Mouse (Mus musculus) forebrain, embryonic 16.5 days (tissue): Measurements from ENCODE around the gene Klc3. TPM values are rescaled to one million over a fixed set of nuclear protein-coding genes. Genes with fewer than 3 reads are reported as not detected.

Source experiments
- ATAC-seq: fragments of 200-750 bp; cut with Nextera tagmentation; 2 replicates; pipeline ENCODE4 v1.8.0; 2017; ENCODE audit warnings: mild to moderate bottlenecking, moderate library complexity
- H3K27ac ChIP-seq: fragments of 300-500 bp; sonication (generic); 2 replicates; pipeline ENCODE4 v1.5.1; 2014; ENCODE audit warnings: low read length, control low read depth
- H3K27me3 ChIP-seq: fragments of 300-500 bp; sonication (generic); replicated peaks from 2 replicates; pipeline ENCODE4 v1.6.1; 2014; ENCODE audit warnings: low read length; ENCODE audit not compliant: control insufficient read depth, insufficient read depth
- H3K36me3 ChIP-seq: fragments of 300-500 bp; sonication (generic); 2 replicates; pipeline ENCODE4 v1.6.1; 2014; ENCODE audit not compliant: control insufficient read depth, insufficient read depth
- H3K4me1 ChIP-seq: fragments of 300-500 bp; sonication (generic); replicated peaks from 2 replicates; pipeline ENCODE4 v1.6.1; 2014; ENCODE audit warnings: low read length; ENCODE audit not compliant: control insufficient read depth, insufficient read depth
- H3K4me2 ChIP-seq: fragments of 300-500 bp; sonication (generic); 2 replicates; pipeline ENCODE4 v1.6.1; 2014; ENCODE audit warnings: mild to moderate bottlenecking, low read length, control low read depth
- H3K4me3 ChIP-seq: fragments of 300-500 bp; sonication (generic); replicated peaks from 2 replicates; pipeline ENCODE4 v1.5.1; 2014; ENCODE audit warnings: mild to moderate bottlenecking, low read length, control low read depth
- H3K9ac ChIP-seq: fragments of 300-500 bp; sonication (generic); replicated peaks from 2 replicates; pipeline ENCODE4 v1.6.1; 2014; ENCODE audit warnings: low read depth, low read length, control low read depth
- H3K9me3 ChIP-seq: fragments of 300-500 bp; sonication (generic); 2 replicates; pipeline ENCODE4 v1.6.1; 2016; ENCODE audit warnings: low read length; ENCODE audit not compliant: control insufficient read depth
- WGBS: fragments of 180-500 bp; shearing (Covaris S2); extraction: QIAGEN DNeasy Blood & Tissue Kit; methylation state at CpG from one replicate; pipeline ENCODE4 v1.1.7; 2014; 5-methylcytosine and 5-hydroxymethylcytosine counted together
- polyA plus RNA-seq: library from polyadenylated mRNA; unstranded; fragments of >200 nt; fragmentation: Nextera tagmentation; extraction: Ambion mirVana; gene quantifications from 2 replicates; pipeline ENCODE4 v1.2.1, GENCODE M21; 2015

The Klc3 gene
- polyA plus RNA-seq, 1 experiment from 2014 or later = 2.2 TPM

DNA sequence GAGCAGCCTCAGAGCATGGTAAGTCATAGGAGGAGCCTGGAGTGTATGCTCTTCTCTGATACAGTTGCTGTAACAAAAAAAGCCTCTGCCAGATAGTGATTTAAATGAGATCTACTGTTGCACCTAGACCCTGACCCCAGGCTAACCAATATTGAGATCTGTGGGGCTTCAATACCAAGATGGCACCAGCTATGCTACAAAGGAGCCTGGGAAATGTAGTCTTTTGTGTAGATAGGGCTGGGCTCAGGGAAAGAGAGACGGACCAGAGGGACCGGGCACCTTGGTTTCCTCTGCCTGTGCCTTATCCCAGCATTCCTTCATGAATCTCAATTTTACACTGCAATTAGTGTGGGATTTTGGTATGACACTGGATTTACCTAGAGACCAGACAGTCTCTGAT is 30.5 kb downstream of the Klc3 start:
- H3K4me2 ChIP-seq = no peak overlapping the region
- H3K36me3 ChIP-seq = no peaks in the 10 kb centered on the region
- H3K4me3 ChIP-seq = no peak overlapping the region
- WGBS = 90% methylated on average over 2 of the region's 2 CpGs
- no peaks in the 10 kb centered on the region for H3K9me3 ChIP-seq
- H3K27ac ChIP-seq = no peak overlapping the region
- H3K4me1 ChIP-seq = peaks cover 3% of the 10 kb centered on the region; the same call in 1 of the 2 replicates
- H3K27me3 ChIP-seq = no peaks in the 10 kb centered on the region
- no peak for ATAC-seq
- H3K9ac ChIP-seq = no peak overlapping the region

DNA sequence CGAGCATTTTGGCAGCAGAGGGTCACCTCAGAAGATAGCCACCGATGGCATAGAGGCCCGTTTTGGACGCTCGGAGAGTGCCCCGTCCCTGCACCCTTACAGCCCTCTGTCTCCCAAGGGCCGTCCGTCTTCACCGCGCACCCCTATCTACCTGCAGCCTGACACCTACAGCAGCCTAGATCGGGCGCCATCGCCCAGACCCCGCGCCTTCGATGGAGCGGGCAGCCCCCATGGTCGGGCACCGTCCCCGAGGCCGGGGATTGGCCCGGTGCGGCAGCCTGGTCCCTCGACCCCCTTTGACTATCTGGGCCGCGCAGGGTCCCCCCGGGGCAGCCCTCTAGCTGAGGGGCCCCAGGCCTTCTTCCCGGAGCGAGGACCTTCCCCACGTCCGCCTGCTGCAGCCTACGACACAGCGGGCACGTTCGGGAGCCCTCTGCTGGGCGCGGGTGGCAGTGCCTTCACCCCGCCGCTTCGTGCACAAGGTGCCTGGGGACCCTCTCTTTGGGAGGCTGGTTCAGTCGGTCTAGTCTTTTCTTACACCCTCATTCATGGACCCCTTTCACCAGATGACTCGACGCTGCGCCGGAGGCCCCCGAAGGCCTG is 34.0 kb downstream of the Klc3 start:
- H3K27ac ChIP-seq = no peak overlapping the region
- no peaks in the 10 kb centered on the region for H3K9me3 ChIP-seq
- peaks cover 3% of the 10 kb centered on the region; the same call in 1 of the 2 replicates for H3K4me1 ChIP-seq
- H3K4me2 ChIP-seq = peak overlapping the region; percentile 49
- WGBS = 10% methylated on average over 46 of the region's 46 CpGs
- peak; percentile 86 for ATAC-seq
- H3K36me3 ChIP-seq = no peaks in the 10 kb centered on the region
- no peaks in the 10 kb centered on the region for H3K27me3 ChIP-seq
- H3K4me3 ChIP-seq = peak overlapping the region; percentile 38
- H3K9ac ChIP-seq = peak overlapping the region; percentile 59

- ATAC-seq = no peak
These were observed 35.5 kb downstream of the Klc3 start for GRCm38 (mm10) chr7:19368380-19368779.

DNA sequence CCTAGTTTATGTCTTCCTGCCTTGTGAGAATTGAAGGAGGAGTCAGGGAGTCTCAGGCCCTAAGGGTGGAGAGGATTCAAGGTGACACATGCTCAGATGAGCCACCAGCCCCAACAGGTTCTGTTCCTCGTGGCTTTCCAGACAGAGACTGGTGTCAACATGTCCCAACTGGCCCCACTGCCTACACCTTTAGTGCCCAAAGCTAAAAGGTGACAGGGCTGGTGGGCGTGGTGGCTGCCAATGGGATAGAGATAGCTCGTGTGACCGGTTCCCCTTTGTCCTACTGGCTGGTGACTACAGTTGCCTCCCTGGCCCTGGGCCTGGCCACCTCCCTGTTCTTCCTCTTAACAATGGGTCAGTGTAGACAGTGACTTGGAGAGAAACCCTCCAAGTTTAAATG is 38.5 kb downstream of the Klc3 start:
- WGBS = 81% methylated on average over 4 of the region's 4 CpGs
- Histone ChIP-seq H3K9ac (no peak overlapping the region), H3K27ac (no peak overlapping the region), H3K27me3 (no peaks in the 10 kb centered on the region; the same call in 1 of the 2 replicates), H3K9me3 (no peaks in the 10 kb centered on the region), H3K4me1 (peaks cover 17% of the 10 kb centered on the region), H3K4me3 (no peak overlapping the region), H3K36me3 (no peaks in the 10 kb centered on the region), H3K4me2 (no peak overlapping the region)
- no peak for ATAC-seq

More at GRCm38 (mm10) chr7:19368380-19368779, 35.5 kb downstream of the Klc3 start:
- 22% methylated on average over 16 of the region's 16 CpGs for WGBS
- Histone ChIP-seq H3K4me1 (peaks cover 3% of the 10 kb centered on the region; the same call in 1 of the 2 replicates), H3K9me3 (no peaks in the 10 kb centered on the region), H3K4me3 (no peak overlapping the region), H3K27me3 (no peaks in the 10 kb centered on the region), H3K4me2 (no peak overlapping the region), H3K36me3 (no peaks in the 10 kb centered on the region), H3K27ac (no peak overlapping the region), H3K9ac (no peak overlapping the region)

DNA sequence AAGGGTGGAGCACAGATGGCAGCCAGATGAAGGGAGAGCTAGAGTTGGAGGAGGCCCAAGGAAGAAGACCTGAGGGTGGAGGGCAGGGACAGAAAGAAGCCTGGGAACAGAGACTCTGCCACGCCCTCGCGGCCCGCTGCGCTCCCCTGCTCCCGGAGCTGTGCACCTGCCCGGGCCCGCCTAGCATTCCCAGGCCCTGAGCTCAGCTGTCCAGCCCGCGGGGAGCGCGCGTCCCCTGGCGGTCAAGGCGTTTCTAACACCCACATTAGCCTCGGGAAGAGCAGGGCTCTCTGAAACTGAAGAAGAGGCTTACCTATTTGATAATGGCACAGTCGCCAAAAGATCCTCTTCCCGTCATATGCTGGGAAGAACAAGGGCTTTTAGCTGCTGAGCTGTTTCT is 40.0 kb downstream of the Klc3 start:
- H3K27ac ChIP-seq = no peak overlapping the region
- ATAC-seq = no peak
- no peaks in the 10 kb centered on the region for H3K9me3 ChIP-seq
- H3K36me3 ChIP-seq = no peaks in the 10 kb centered on the region
- H3K4me2 ChIP-seq = no peak overlapping the region
- 2% methylated on average over 18 of the region's 18 CpGs for WGBS
- H3K9ac ChIP-seq = no peak overlapping the region; the same call in 1 of the 2 replicates
- H3K27me3 ChIP-seq = no peaks in the 10 kb centered on the region; the same call in 1 of the 2 replicates
- H3K4me1 ChIP-seq = peaks cover 20% of the 10 kb centered on the region
- no peak overlapping the region for H3K4me3 ChIP-seq

DNA sequence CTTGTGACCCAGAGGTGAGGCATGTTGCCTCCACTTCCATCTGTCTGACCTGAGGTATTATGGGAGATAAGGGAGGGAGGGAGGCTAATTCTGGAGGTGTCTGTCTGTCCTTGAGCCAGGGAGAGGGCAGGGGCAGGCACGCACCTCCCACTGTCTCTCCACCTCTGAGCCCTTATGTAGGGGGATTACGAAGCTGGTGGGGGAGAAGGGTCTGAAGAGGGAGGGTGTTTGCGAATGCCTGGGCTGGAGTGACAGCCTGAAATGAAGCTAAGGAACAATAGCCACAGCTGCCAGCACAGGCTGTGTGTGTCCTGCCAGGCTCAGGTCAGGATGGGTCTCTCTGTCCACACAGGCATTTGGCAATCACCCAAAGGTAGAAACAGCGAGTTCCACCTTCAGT is 41.6 kb downstream of the Klc3 start:
- Histone ChIP-seq H3K36me3 (no peaks in the 10 kb centered on the region), H3K4me1 (peaks cover 29% of the 10 kb centered on the region), H3K4me3 (no peak overlapping the region), H3K27me3 (no peaks in the 10 kb centered on the region; the same call in 1 of the 2 replicates), H3K9ac (no peak overlapping the region), H3K4me2 (no peak overlapping the region; the same call in 1 of the 2 replicates), H3K9me3 (no peaks in the 10 kb centered on the region), H3K27ac (no peak overlapping the region)
- 19% methylated on average over 4 of the region's 4 CpGs for WGBS
- ATAC-seq = no peak

- ATAC-seq = no peak
- Histone ChIP-seq H3K4me2 (peak overlapping the region; percentile 96), H3K4me3 (peak overlapping the region; percentile 49), H3K9ac (no peak overlapping the region), H3K27me3 (no peaks in the 10 kb centered on the region; the same call in 1 of the 2 replicates), H3K9me3 (no peaks in the 10 kb centered on the region), H3K27ac (no peak overlapping the region), H3K4me1 (peaks cover 29% of the 10 kb centered on the region), H3K36me3 (peaks cover 4% of the 10 kb centered on the region; the same call in 1 of the 2 replicates)
- WGBS = 12% methylated on average over 16 of the region's 16 CpGs
These were observed 42.2 kb downstream of the Klc3 start for GRCm38 (mm10) chr7:19361720-19362119.

GRCm38 (mm10) chr7:19360944-19361343 is 43.0 kb downstream of the Klc3 start:
- H3K4me3 ChIP-seq = peak overlapping the region; percentile 49
- no peaks in the 10 kb centered on the region for H3K9me3 ChIP-seq
- peak; percentile 74 for ATAC-seq
- peak overlapping the region; percentile 68 for H3K9ac ChIP-seq
- H3K27ac ChIP-seq = peak overlapping the region; percentile 46; the same call in 1 of the 2 replicates
- peaks cover 29% of the 10 kb centered on the region for H3K4me1 ChIP-seq
- H3K27me3 ChIP-seq = no peaks in the 10 kb centered on the region; the same call in 1 of the 2 replicates
- under 1% methylated on average over 27 of the region's 27 CpGs for WGBS
- peak overlapping the region; percentile 96 for H3K4me2 ChIP-seq
- peaks cover 7% of the 10 kb centered on the region; the same call in 1 of the 2 replicates for H3K36me3 ChIP-seq

- Histone ChIP-seq H3K27me3 (no peaks in the 10 kb centered on the region; the same call in 1 of the 2 replicates), H3K27ac (peak overlapping the region; percentile 29), H3K4me3 (peak overlapping the region; percentile 49), H3K36me3 (peaks cover 7% of the 10 kb centered on the region; the same call in 1 of the 2 replicates), H3K9me3 (no peaks in the 10 kb centered on the region), H3K4me2 (peak overlapping the region; percentile 96), H3K4me1 (peaks cover 29% of the 10 kb centered on the region), H3K9ac (peak overlapping the region; percentile 52)
- under 1% methylated on average over 45 of the region's 45 CpGs for WGBS
- ATAC-seq = peak; percentile 73
These were observed 43.8 kb downstream of the Klc3 start for GRCm38 (mm10) chr7:19359892-19360641.
